Mouse (Mus musculus) layer of hippocampus, postnatal 36 days (tissue): ENCODE data around the gene Gsn. TPM values are rescaled to one million over a fixed set of nuclear protein-coding genes. Genes with fewer than 3 reads are reported as not detected.

Experiments used
- DNase-seq, 2 experiments: peaks; one replicate each; pipeline ENCODE4 v3.0.0; 2022
- total RNA-seq, 2 experiments: library from RNA; stranded (reverse); gene quantifications; 2 replicates each; pipeline ENCODE4 v1.2.3; 2021

The Gsn gene
- total RNA-seq, 2 experiments from 2014 or later = 73.3 to 75.0 TPM

GRCm38 (mm10) chr2:35282214-35282613 is 26.0 kb downstream of the Gsn start:
- no peak for DNase-seq

- no peak for DNase-seq
These were observed 27.8 kb downstream of the Gsn start for GRCm38 (mm10) chr2:35283997-35284396.

GRCm38 (mm10) chr2:35285209-35285608 is 29.0 kb downstream of the Gsn start:
- DNase-seq = no peak

DNA sequence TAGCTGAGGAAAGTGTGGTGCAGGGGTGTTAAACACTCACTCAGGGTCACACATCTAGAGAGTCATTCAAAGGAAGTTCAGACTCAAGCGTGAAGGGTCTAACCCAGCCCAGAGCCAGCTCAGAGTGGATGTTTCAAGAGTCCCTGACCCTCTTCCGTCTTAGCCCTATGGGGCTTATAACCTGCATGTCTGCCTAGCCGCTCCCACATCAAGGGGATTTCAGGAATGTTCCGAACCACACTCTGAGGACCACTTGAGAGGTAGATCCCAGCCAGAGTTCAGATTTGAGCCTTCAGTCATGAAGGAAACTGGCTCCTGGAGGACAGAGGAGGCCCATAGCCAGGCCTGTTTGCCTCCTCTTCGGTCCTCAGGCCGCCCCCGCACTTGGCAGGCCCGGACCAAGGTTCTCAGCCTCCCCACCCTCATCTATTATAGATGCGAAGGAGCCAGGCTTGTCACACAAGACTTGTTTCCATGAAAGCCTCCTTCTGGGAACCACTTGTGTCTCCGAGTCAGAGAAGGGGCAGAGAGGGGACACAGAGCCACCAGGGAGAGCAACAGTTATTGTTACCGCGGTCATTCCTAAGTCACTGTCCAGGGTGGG is 30.9 kb downstream of the Gsn start:
- DNase-seq = no peak

DNA sequence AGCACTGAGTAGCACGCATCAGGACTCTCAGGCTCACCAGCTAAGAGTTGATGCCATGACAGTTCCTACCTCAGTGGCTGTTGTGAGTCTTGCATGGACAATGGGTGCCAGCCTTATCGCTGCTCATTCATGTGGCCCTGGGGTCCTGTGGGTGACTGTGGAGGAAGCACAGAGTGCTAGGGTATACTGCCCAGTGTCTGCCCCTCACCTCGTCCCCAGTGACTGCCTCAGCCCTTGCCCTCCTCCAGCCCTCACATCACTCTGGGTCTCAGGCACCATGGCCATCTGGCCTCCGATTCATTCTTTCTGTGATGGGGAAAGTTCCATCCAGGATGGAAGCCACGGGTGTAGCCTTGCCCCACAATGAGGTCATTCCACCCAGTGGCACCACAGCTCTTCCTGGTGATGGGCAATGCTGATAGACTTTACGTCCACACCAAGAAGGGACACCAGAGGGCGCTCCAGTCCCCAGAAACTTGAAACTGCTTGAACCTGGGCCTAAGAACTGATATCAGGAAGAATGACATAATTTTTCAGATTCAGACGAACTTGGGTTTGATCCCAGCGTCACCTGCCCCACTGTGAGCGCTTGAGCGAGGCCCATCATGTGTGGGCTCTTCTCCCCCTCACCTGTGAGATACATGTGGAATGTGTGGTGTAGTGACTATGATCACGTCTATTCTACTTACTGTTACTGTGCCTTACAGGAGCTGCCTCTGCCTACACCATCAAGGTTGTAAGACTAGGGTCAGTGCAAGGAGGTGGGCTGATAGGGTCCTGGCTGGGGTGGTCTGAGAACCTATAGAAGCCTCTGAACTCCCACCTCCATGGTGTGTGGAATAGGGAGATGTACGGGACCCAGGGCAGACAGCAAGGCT is 32.8 kb downstream of the Gsn start:
- peak; percentile 72 to 79 for DNase-seq

DNA sequence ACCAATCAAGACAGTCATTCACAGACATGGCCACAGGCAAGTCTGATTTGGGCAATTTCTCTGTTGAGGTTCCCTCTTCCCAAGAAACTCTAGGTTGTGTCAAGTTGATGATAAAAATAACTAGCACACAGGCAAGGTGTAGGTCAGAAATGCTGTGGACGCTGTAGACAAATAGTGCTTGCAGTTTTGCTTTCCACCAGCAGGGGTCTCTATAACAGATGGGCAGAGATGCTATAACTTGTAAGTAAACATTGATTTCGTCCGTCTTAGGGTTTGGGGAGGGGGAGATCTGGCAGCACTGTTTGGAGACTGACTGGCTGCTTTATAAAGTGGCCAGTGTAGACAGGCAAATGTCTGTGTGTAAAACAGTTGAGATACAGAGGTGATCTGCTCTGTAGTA is 35.7 kb downstream of the Gsn start:
- no peak for DNase-seq

- DNase-seq = no peak
These were observed 36.5 kb downstream of the Gsn start for GRCm38 (mm10) chr2:35292700-35293099.

DNA sequence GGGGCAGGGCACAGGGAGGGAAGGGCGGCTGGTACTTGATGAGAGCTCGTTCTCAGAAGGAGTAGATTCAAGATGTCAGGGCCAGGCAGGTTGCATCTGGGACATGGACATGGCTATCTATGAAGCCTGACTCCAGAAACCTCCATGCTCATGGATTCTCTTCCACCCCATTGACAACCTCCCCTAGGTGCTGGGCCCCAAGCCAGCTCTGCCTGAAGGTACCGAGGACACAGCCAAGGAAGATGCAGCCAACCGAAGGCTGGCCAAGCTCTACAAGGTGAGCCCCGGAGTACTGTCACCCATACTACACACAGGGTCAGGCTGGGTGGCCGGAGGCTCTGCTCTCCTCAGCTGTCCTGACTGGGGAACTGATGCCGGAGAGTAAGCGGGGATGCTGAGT is 37.1 kb downstream of the Gsn start:
- no peak for DNase-seq

GRCm38 (mm10) chr2:35297703-35298332 is 41.6 kb downstream of the Gsn start:
- peak; percentile 69 to 76 for DNase-seq

DNA sequence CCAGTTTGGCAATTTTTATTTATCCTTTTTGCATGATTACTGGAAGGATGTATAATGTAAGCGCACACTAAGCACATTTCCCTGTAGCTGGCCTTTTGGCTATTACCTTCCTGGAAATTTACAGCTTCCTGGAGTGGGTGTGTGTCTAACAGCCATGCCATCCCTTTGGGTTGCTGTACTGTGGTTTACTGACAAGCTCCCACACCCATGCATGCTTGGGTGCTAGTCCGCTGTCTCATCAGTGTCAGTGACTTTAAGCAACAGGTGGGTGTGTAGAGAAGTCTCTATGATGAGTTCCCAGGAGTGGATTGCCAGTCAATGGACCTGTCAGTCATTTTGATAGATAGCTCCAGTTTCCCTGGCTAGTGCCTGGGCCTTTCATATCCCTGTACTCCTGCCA is 43.3 kb downstream of the Gsn start:
- DNase-seq = no peak

GRCm38 (mm10) chr2:35302049-35302885 is 46.1 kb downstream of the Gsn start:
- no peak for DNase-seq

- DNase-seq = no peak
These were observed 52.0 kb downstream of the Gsn start for GRCm38 (mm10) chr2:35308166-35308565.

GRCm38 (mm10) chr2:35309906-35310493 is 53.8 kb downstream of the Gsn start:
- no peak for DNase-seq

- no peak for DNase-seq
These were observed 58.1 kb downstream of the Gsn start for GRCm38 (mm10) chr2:35314300-35314699.

DNA sequence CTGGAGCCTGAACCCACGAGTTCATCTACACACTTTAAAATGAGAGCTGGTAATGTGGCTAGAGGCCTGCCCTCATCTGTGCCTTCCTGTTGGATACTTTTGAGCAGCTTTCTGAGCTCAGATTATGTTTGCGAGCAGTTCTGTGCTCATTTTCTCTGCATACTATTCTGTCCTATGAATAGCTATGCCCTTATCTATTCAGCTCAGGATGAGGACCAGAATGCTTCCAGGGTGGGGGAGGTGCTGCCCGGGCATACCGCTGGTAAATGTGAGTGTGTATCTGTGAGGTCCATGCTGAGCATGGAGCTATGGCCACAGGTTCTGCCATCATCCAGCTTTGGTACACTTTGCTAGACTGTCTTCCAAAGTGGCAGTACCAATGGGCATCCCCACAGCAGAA is 61.4 kb downstream of the Gsn start:
- DNase-seq = no peak

DNA sequence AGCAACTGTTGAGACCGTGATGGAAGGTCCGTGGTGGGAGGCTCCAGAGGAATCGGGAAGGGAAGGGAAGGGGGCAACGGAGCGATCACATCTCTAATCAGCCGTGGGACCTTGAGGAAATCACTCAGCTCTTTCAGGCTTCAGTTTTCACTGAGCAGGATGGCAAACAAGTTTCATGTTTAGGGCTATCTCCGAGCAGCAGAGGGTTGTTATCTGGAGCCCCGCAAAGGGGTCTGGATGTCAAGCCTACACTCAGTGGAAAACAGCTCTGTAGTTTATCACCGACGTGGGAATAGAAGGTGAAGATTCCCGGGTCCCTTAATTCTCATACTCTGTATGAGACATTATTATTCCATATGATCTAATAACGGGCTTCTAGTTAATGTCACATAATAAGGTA is 62.2 kb downstream of the Gsn start:
- DNase-seq = no peak

- no peak for DNase-seq
These were observed 64.2 kb downstream of the Gsn start for GRCm38 (mm10) chr2:35320399-35320798.

DNA sequence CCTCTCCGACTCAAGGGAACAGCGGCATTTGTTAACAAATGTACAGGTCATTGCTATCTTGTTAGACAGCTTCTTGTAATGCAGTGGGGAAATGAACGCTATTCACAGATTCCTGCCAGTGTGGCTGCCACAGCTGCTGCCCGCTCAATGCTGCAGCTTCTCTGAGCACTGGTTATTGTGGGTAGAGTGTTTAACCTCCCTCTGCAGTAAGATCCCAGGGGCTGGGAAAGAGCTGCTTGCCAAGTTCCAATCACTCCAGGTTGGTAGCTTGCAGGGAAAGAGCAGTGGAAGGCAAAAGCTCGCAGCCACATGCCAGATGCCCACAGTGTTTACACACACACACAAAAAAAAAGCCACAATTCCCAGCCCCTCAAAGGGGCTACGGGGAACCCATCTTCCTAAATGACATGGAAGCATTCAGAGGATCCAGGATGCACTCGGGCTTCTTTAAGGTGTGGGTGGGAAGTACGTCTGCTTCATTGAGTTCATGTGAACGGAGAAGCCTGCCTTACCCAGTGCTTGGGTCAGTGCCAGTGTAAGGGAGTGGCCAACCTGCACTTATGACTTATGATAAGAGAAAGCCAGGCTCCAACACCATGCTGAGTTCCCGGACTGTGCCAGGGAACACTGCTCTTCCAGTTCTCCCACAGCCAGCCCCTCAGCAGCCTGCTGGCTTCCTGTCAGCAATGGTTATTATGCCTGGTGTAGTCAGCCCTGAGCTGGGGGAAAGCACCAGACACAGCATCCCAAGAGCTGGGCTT is 66.4 kb downstream of the Gsn start:
- peak in 1 of 2 experiments; percentile 6 for DNase-seq

- no peak for DNase-seq
These were observed 69.8 kb downstream of the Gsn start for GRCm38 (mm10) chr2:35325930-35326329.

DNA sequence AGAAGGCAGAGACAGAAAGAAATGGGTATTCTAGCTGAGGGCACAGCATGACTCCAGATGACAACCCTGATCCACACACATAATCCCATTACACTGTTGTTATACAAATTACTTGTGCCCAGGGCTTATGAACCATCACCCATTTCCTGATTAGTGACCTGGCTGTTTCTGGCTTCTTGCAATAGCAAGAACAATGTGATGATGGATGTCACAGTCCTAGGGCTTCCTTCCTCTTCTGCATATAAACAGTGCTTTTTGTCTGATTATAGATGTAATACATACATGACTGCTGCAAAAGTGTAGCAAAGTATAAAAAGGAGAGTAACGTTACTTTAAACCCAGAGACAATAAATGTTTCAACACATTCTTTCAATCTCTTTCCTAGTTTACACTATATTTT is 70.8 kb downstream of the Gsn start:
- DNase-seq = no peak

DNA sequence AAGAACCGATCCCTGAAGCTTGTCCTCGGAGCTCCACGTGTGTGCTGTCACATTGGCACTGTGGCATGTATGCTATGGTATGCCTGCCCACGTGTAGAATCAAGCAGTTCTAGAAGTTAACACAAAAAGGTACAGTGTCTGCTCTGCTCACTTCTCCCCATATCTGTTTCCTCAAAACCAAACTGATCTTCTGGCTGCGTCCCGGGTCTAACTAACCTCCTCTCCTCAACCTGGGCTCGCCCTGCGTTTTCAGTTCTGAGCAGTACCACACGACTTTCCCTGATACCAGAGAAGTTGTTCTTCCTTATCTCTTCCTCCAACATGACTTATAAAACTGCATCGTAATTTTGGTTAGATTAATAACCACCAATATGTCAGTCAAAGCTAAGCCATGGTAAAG is 71.4 kb downstream of the Gsn start:
- DNase-seq = no peak
